Mouse (Mus musculus) liver, embryonic 14.5 days (tissue): ENCODE measurements around the gene Pold2.

Source experiments
- CTCF ChIP-seq: IDR thresholded peaks from 2 replicates; pipeline ENCODE4 v1.5.1; 2016; ENCODE audit warnings: antibody characterized with exemption, low read depth, control low read depth
- EP300 ChIP-seq: IDR thresholded peaks from 2 replicates; pipeline ENCODE4 v1.6.1; 2016; ENCODE audit warnings: antibody characterized with exemption, low read depth

- no peak for TF ChIP-seq CTCF
- no peak for TF ChIP-seq EP300
These were observed 25.8 kb downstream of the Pold2 start for GRCm38 (mm10) chr11:5852314-5852713.
